Mouse (Mus musculus): ENCODE data around the gene Armc6. TPM values are rescaled to one million over a fixed set of nuclear protein-coding genes. Genes with fewer than 3 reads are reported as not detected.
A peak's percentile ranks its signal among the peaks of the same experiment; 100 is the strongest.

The Armc6 gene
- polyA plus RNA-seq, 1 experiment from 2014 or later: 20.6 TPM

- Histone ChIP-seq H3K27me3 (replicated peaks) (no peaks in the 10 kb centered on the region), H3K4me3 (peak within 1 kb of the TSS; percentile 76), H3K27ac (replicated peaks) (peak within 1 kb of the TSS; percentile 70), H3K36me3 (no peaks in the 10 kb centered on the region), H3K4me2 (peak within 1 kb of the TSS; percentile 96), H3K4me1 (peaks cover 32% of the 10 kb centered on the region), H3K9ac (peak within 1 kb of the TSS; percentile 86), H3K9me3 (no peaks in the 10 kb centered on the region)
- ATAC-seq (ENCODE audit: extremely low read depth, insufficient number of reproducible peaks, low FRiP score, low TSS enrichment): peak; percentile 93
- under 1% methylated on average over 66 of the region's 66 CpGs for WGBS
These were observed 21.9 kb downstream of the Armc6 start, which contains the start of gene Slc25a42 for GRCm38 (mm10) chr8:70212112-70213055. Gene Slc25a42 (minus strand): TSS chr8:70212305.

GRCm38 (mm10) chr8:70211726-70212111 lies 22.5 kb downstream of the Armc6 start:
- no peak for ATAC-seq (ENCODE audit: extremely low read depth, insufficient number of reproducible peaks, low FRiP score, low TSS enrichment)
- Histone ChIP-seq H3K9me3 (no peaks in the 10 kb centered on the region), H3K36me3 (no peaks in the 10 kb centered on the region), H3K27ac (replicated peaks) (peak overlapping the region; percentile 69), H3K4me3 (peak overlapping the region; percentile 76), H3K4me1 (peaks cover 32% of the 10 kb centered on the region), H3K27me3 (replicated peaks) (no peaks in the 10 kb centered on the region), H3K4me2 (peak overlapping the region; percentile 96), H3K9ac (peak overlapping the region; percentile 86)
- 3% methylated on average over 31 of the region's 31 CpGs for WGBS

- Histone ChIP-seq H3K9ac (peak overlapping the region; percentile 86), H3K36me3 (no peaks in the 10 kb centered on the region), H3K27me3 (replicated peaks) (no peaks in the 10 kb centered on the region), H3K4me2 (peak overlapping the region; percentile 96), H3K4me1 (peaks cover 32% of the 10 kb centered on the region), H3K27ac (replicated peaks) (no peak overlapping the region), H3K9me3 (no peaks in the 10 kb centered on the region), H3K4me3 (peak overlapping the region; percentile 76)
- WGBS: 69% methylated on average over 1 of the region's 1 CpGs
- no peak for ATAC-seq (ENCODE audit: extremely low read depth, insufficient number of reproducible peaks, low FRiP score, low TSS enrichment)
These were observed 23.0 kb downstream of the Armc6 start for GRCm38 (mm10) chr8:70211275-70211674.

- Histone ChIP-seq H3K9ac (peak overlapping the region; percentile 66), H3K4me1 (peaks cover 32% of the 10 kb centered on the region), H3K9me3 (no peaks in the 10 kb centered on the region), H3K4me3 (peak overlapping the region; percentile 16), H3K27ac (replicated peaks) (peak overlapping the region; percentile 24; the same call in 1 of the 2 replicates), H3K36me3 (no peaks in the 10 kb centered on the region), H3K27me3 (replicated peaks) (no peaks in the 10 kb centered on the region), H3K4me2 (peak overlapping the region; percentile 96)
- ATAC-seq (ENCODE audit: extremely low read depth, insufficient number of reproducible peaks, low FRiP score, low TSS enrichment): no peak
- 33% methylated on average over 8 of the region's 8 CpGs for WGBS
These were observed 23.7 kb downstream of the Armc6 start for GRCm38 (mm10) chr8:70210538-70210937.

GRCm38 (mm10) chr8:70208130-70208529 lies 26.1 kb downstream of the Armc6 start:
- WGBS: 50% methylated on average over 1 of the region's 1 CpGs
- H3K4me1 ChIP-seq: peaks cover 45% of the 10 kb centered on the region
- no peak for ATAC-seq (ENCODE audit: extremely low read depth, insufficient number of reproducible peaks, low FRiP score, low TSS enrichment)
- H3K4me3 ChIP-seq: no peak overlapping the region
- no peak overlapping the region for H3K4me2 ChIP-seq
- no peaks in the 10 kb centered on the region for H3K9me3 ChIP-seq
- H3K27me3 ChIP-seq (replicated peaks): no peaks in the 10 kb centered on the region
- peak overlapping the region; percentile 30; the same call in 1 of the 2 replicates for H3K9ac ChIP-seq
- H3K36me3 ChIP-seq: no peaks in the 10 kb centered on the region
- no peak overlapping the region for H3K27ac ChIP-seq (replicated peaks)

GRCm38 (mm10) chr8:70204757-70205156 lies 29.5 kb downstream of the Armc6 start:
- WGBS: 40% methylated on average over 1 of the region's 1 CpGs
- Histone ChIP-seq H3K27me3 (replicated peaks) (no peaks in the 10 kb centered on the region), H3K27ac (replicated peaks) (peak overlapping the region; percentile 90), H3K9me3 (no peaks in the 10 kb centered on the region), H3K4me3 (no peak overlapping the region), H3K36me3 (no peaks in the 10 kb centered on the region), H3K4me1 (peaks cover 34% of the 10 kb centered on the region), H3K4me2 (no peak overlapping the region), H3K9ac (peak overlapping the region; percentile 33; the same call in 1 of the 2 replicates)
- ATAC-seq (ENCODE audit: extremely low read depth, insufficient number of reproducible peaks, low FRiP score, low TSS enrichment): no peak

- ATAC-seq (ENCODE audit: extremely low read depth, insufficient number of reproducible peaks, low FRiP score, low TSS enrichment): no peak
These were observed 31.2 kb downstream of the Armc6 start for GRCm38 (mm10) chr8:70203072-70203471.

GRCm38 (mm10) chr8:70201417-70201816 lies 32.8 kb downstream of the Armc6 start:
- H3K4me1 ChIP-seq: peaks cover 31% of the 10 kb centered on the region
- no peaks in the 10 kb centered on the region for H3K9me3 ChIP-seq
- ATAC-seq (ENCODE audit: extremely low read depth, insufficient number of reproducible peaks, low FRiP score, low TSS enrichment): no peak
- H3K27me3 ChIP-seq (replicated peaks): no peaks in the 10 kb centered on the region
- no peak overlapping the region for H3K4me3 ChIP-seq
- no peak overlapping the region for H3K27ac ChIP-seq (replicated peaks)
- no peak overlapping the region for H3K4me2 ChIP-seq
- no peaks in the 10 kb centered on the region for H3K36me3 ChIP-seq
- 49% methylated on average over 3 of the region's 3 CpGs for WGBS
- H3K9ac ChIP-seq: no peak overlapping the region

More at GRCm38 (mm10) chr8:70203072-70203471, 31.2 kb downstream of the Armc6 start:
- peaks cover 28% of the 10 kb centered on the region for H3K4me1 ChIP-seq
- H3K4me3 ChIP-seq: no peak overlapping the region
- H3K9ac ChIP-seq: 0 out of 2 replicates have a peak overlapping the region, but pooled peaks have one; percentile 16
- 69% methylated on average over 4 of the region's 4 CpGs for WGBS
- no peaks in the 10 kb centered on the region for H3K27me3 ChIP-seq (replicated peaks)
- no peak overlapping the region for H3K27ac ChIP-seq (replicated peaks)
- H3K9me3 ChIP-seq: no peaks in the 10 kb centered on the region
- no peaks in the 10 kb centered on the region for H3K36me3 ChIP-seq
- H3K4me2 ChIP-seq: no peak overlapping the region

- H3K4me2 ChIP-seq: no peak overlapping the region
- peaks cover 31% of the 10 kb centered on the region for H3K4me1 ChIP-seq
- H3K4me3 ChIP-seq: no peak overlapping the region
- no peaks in the 10 kb centered on the region for H3K27me3 ChIP-seq (replicated peaks)
- H3K36me3 ChIP-seq: no peaks in the 10 kb centered on the region
- no peaks in the 10 kb centered on the region for H3K9me3 ChIP-seq
- no peak overlapping the region for H3K27ac ChIP-seq (replicated peaks)
- ATAC-seq (ENCODE audit: extremely low read depth, insufficient number of reproducible peaks, low FRiP score, low TSS enrichment): no peak
- WGBS: 62% methylated on average over 5 of the region's 5 CpGs
- H3K9ac ChIP-seq: 0 out of 2 replicates have a peak overlapping the region, but pooled peaks have one; percentile 2
These were observed 34.1 kb downstream of the Armc6 start for GRCm38 (mm10) chr8:70200098-70200681.

GRCm38 (mm10) chr8:70197603-70198002 lies 36.7 kb downstream of the Armc6 start:
- ATAC-seq (ENCODE audit: extremely low read depth, insufficient number of reproducible peaks, low FRiP score, low TSS enrichment): no peak
- Histone ChIP-seq H3K36me3 (no peaks in the 10 kb centered on the region), H3K4me3 (no peak overlapping the region), H3K9ac (no peak overlapping the region), H3K4me1 (peaks cover 14% of the 10 kb centered on the region), H3K27ac (replicated peaks) (no peak overlapping the region), H3K4me2 (no peak overlapping the region), H3K27me3 (replicated peaks) (no peaks in the 10 kb centered on the region), H3K9me3 (no peaks in the 10 kb centered on the region)
- 52% methylated on average over 7 of the region's 7 CpGs for WGBS

GRCm38 (mm10) chr8:70195762-70196161 lies 38.5 kb downstream of the Armc6 start:
- 71% methylated on average over 2 of the region's 2 CpGs for WGBS
- Histone ChIP-seq H3K4me1 (peaks cover 13% of the 10 kb centered on the region), H3K9me3 (no peaks in the 10 kb centered on the region)

More at GRCm38 (mm10) chr8:70195762-70196161, 38.5 kb downstream of the Armc6 start:
- Histone ChIP-seq H3K27ac (replicated peaks) (no peak overlapping the region), H3K27me3 (replicated peaks) (no peaks in the 10 kb centered on the region), H3K9ac (no peak overlapping the region), H3K4me3 (no peak overlapping the region), H3K36me3 (0 out of 2 replicates have a peak, but pooled peaks cover 10% of the 10 kb centered on the region), H3K4me2 (no peak overlapping the region)
- ATAC-seq (ENCODE audit: extremely low read depth, insufficient number of reproducible peaks, low FRiP score, low TSS enrichment): no peak
